Mouse (Mus musculus) gastrocnemius, postnatal 36 days (tissue): ENCODE measurements around the gene Atxn1. TPM values are rescaled to one million over a fixed set of nuclear protein-coding genes. Genes with fewer than 3 reads are reported as not detected.
A peak's percentile ranks its signal among the peaks of the same experiment; 100 is the strongest.

ENCODE experiments used
- DNase-seq, 2 experiments: peaks; one replicate each; pipeline ENCODE4 v3.0.0; 2022
- intact Hi-C: fragments of 180-260 bp; cut with DNase I; formaldehyde crosslinking; loops from one replicate; pipeline ENCODE4 v1.15.1; 2025
- total RNA-seq, 2 experiments: library from RNA; stranded (reverse); gene quantifications; 2 replicates each; pipeline ENCODE4 v1.2.3; 2021

Atxn1 gene
- total RNA-seq, 2 experiments from 2014 or later = 33.7 to 39.7 TPM

GRCm38 (mm10) chr13:45651652-45652241 lies 313.1 kb downstream of the Atxn1 start:
- intact Hi-C loops = no loop called here
- DNase-seq = no peak

GRCm38 (mm10) chr13:45649197-45649812 lies 315.5 kb downstream of the Atxn1 start:
- no peak for DNase-seq
- intact Hi-C loops = no loop called here

- no peak for DNase-seq
- intact Hi-C loops = no loop called here
Observed at GRCm38 (mm10) chr13:45643780-45644395, 320.9 kb downstream of the Atxn1 start.

GRCm38 (mm10) chr13:45642913-45643312 lies 321.9 kb downstream of the Atxn1 start:
- no peak for DNase-seq
- intact Hi-C loops = no loop called here

- intact Hi-C loops = no loop called here
- DNase-seq = no peak
Observed at GRCm38 (mm10) chr13:45640431-45640830, 324.4 kb downstream of the Atxn1 start.

- intact Hi-C loops = no loop called here
- no peak for DNase-seq
Observed at GRCm38 (mm10) chr13:45638281-45638680, 326.5 kb downstream of the Atxn1 start.

- intact Hi-C loops = no loop called here
- DNase-seq = peak in 1 of 2 experiments; percentile 24
Observed at GRCm38 (mm10) chr13:45637324-45637723, 327.5 kb downstream of the Atxn1 start.

GRCm38 (mm10) chr13:45636435-45636834 lies 328.4 kb downstream of the Atxn1 start:
- intact Hi-C loops = no loop called here
- DNase-seq = no peak

- intact Hi-C loops = loop anchor here (5.0 kb wide), 2 partner anchors 338 to 528 kb away; no protein-coding TSS in a partner anchor
- DNase-seq = no peak
Observed at GRCm38 (mm10) chr13:45633918-45634317, 330.9 kb downstream of the Atxn1 start.

- DNase-seq = no peak
- intact Hi-C loops = loop anchor here (5.0 kb wide), 2 partner anchors 340 to 530 kb away; no protein-coding TSS in a partner anchor
Observed at GRCm38 (mm10) chr13:45632133-45632532, 332.7 kb downstream of the Atxn1 start.

GRCm38 (mm10) chr13:45630518-45631290 lies 334.1 kb downstream of the Atxn1 start:
- intact Hi-C loops = loop anchor here (5.0 kb wide), 2 partner anchors 342 to 532 kb away; no protein-coding TSS in a partner anchor

GRCm38 (mm10) chr13:45629750-45630149 lies 335.1 kb downstream of the Atxn1 start:
- no peak for DNase-seq
- intact Hi-C loops = loop anchor here (5.0 kb wide), 2 partner anchors 343 to 533 kb away; no protein-coding TSS in a partner anchor

More at GRCm38 (mm10) chr13:45630518-45631290, 334.1 kb downstream of the Atxn1 start:
- no peak for DNase-seq

- intact Hi-C loops = no loop called here
- no peak for DNase-seq
Observed at GRCm38 (mm10) chr13:45628341-45628740, 336.5 kb downstream of the Atxn1 start.

GRCm38 (mm10) chr13:45627206-45627751 lies 337.5 kb downstream of the Atxn1 start:
- DNase-seq = no peak
- intact Hi-C loops = no loop called here

GRCm38 (mm10) chr13:45625740-45626139 lies 339.1 kb downstream of the Atxn1 start:
- intact Hi-C loops = no loop called here
- DNase-seq = no peak

- DNase-seq = no peak
- intact Hi-C loops = no loop called here
Observed at GRCm38 (mm10) chr13:45623846-45624245, 341.0 kb downstream of the Atxn1 start.

GRCm38 (mm10) chr13:45622871-45623546 lies 341.8 kb downstream of the Atxn1 start:
- DNase-seq = no peak
- intact Hi-C loops = no loop called here

GRCm38 (mm10) chr13:45620687-45621086 lies 344.1 kb downstream of the Atxn1 start:
- intact Hi-C loops = no loop called here
- no peak for DNase-seq

- intact Hi-C loops = no loop called here
- DNase-seq = no peak
Observed at GRCm38 (mm10) chr13:45620281-45620680, 344.5 kb downstream of the Atxn1 start.

GRCm38 (mm10) chr13:45617988-45618387 lies 346.8 kb downstream of the Atxn1 start:
- no peak for DNase-seq
- intact Hi-C loops = no loop called here
